Mouse (Mus musculus) embryonic facial prominence, embryonic 12.5 days (tissue): ENCODE data around the gene Spsb2. TPM values are rescaled to one million over a fixed set of nuclear protein-coding genes. Genes with fewer than 3 reads are reported as not detected.

Experiments used
- polyA plus RNA-seq: library from polyadenylated mRNA; unstranded; fragments of >200 nt; fragmentation: Nextera tagmentation; extraction: Ambion mirVana; gene quantifications from 2 replicates; pipeline ENCODE4 v1.2.1, GENCODE M21; 2016

Gene Spsb2
- polyA plus RNA-seq, 1 experiment from 2014 or later: 10.5 TPM

Other genes with a start within 250 kb of the Spsb2 start
- not detected in 2 replicates for gene C1rb, start 238.4 kb upstream of the Spsb2 start, polyA plus RNA-seq
- gene C1s2, start 172.6 kb upstream of the Spsb2 start, polyA plus RNA-seq: not detected in 2 replicates
- 46.0 and 49.1 TPM in 2 replicates for gene Lpcat3, start 145.6 kb upstream of the Spsb2 start, polyA plus RNA-seq
- 192 and 199 TPM in 2 replicates for gene Emg1, start 96.5 kb upstream of the Spsb2 start, polyA plus RNA-seq
- 359 and 370 TPM in 2 replicates for gene Phb2, start 96.3 kb upstream of the Spsb2 start, polyA plus RNA-seq
- gene Ptpn6, start 69.9 kb upstream of the Spsb2 start, polyA plus RNA-seq: 6.7 TPM in 2 replicates
- gene Grcc10, start 67.3 kb upstream of the Spsb2 start, polyA plus RNA-seq: 498 and 530 TPM in 2 replicates
- gene Gm45234, start 52.6 kb upstream of the Spsb2 start, polyA plus RNA-seq: not detected in 2 replicates
- gene Atn1, start 52.1 kb upstream of the Spsb2 start, polyA plus RNA-seq: 20.1 and 20.5 TPM in 2 replicates
- gene Eno2, start 39.0 kb upstream of the Spsb2 start, polyA plus RNA-seq: 9.7 and 10.2 TPM in 2 replicates
- 0.59 and 1.0 TPM in 2 replicates for gene Lrrc23, start 28.9 kb upstream of the Spsb2 start, polyA plus RNA-seq
- 615 and 621 TPM in 2 replicates for gene Tpi1, start 5.6 kb downstream of the Spsb2 start, polyA plus RNA-seq
- gene Usp5, start 20.8 kb downstream of the Spsb2 start, polyA plus RNA-seq: 191 and 197 TPM in 2 replicates
- gene Cdca3, start 20.9 kb downstream of the Spsb2 start, polyA plus RNA-seq: 157 and 166 TPM in 2 replicates
- 0.58 and 1.0 TPM in 2 replicates for gene Gnb3, start 31.6 kb downstream of the Spsb2 start, polyA plus RNA-seq
- 61.7 and 68.9 TPM in 2 replicates for gene P3h3, start 49.1 kb downstream of the Spsb2 start, polyA plus RNA-seq
- gene Gpr162, start 55.3 kb downstream of the Spsb2 start, polyA plus RNA-seq: 3.4 and 3.6 TPM in 2 replicates
- gene Cd4, start 79.6 kb downstream of the Spsb2 start, polyA plus RNA-seq: 0.09 and 0.39 TPM in 2 replicates
- 3.1 and 4.1 TPM in 2 replicates for gene Lag3, start 103.0 kb downstream of the Spsb2 start, polyA plus RNA-seq
- gene Ptms, start 111.4 kb downstream of the Spsb2 start, polyA plus RNA-seq: 390 and 395 TPM in 2 replicates
- 419 and 427 TPM in 2 replicates for gene Mlf2, start 122.7 kb downstream of the Spsb2 start, polyA plus RNA-seq
- 119 and 121 TPM in 2 replicates for gene Cops7a, start 156.9 kb downstream of the Spsb2 start, polyA plus RNA-seq
- 5.5 and 6.2 TPM in 2 replicates for gene Pianp, start 188.0 kb downstream of the Spsb2 start, polyA plus RNA-seq
- 22.3 and 24.4 TPM in 2 replicates for gene Zfp384, start 200.5 kb downstream of the Spsb2 start, polyA plus RNA-seq
- 165 and 176 TPM in 2 replicates for gene Ing4, start 231.1 kb downstream of the Spsb2 start, polyA plus RNA-seq
- 17.6 and 21.0 TPM in 2 replicates for gene Acrbp, start 241.0 kb downstream of the Spsb2 start, polyA plus RNA-seq